Mouse (Mus musculus): ENCODE measurements around the gene Cd320. TPM values are rescaled to one million over a fixed set of nuclear protein-coding genes. Genes with fewer than 3 reads are reported as not detected.

Cd320 gene
- polyA plus RNA-seq, 1 experiment from 2014 or later: 32.7 TPM

GRCm38 (mm10) chr17:33807181-33807888 is 35.6 kb upstream of the Cd320 start:
- TF ChIP-seq CTCF (IDR thresholded peaks at IDR 0.05; ENCODE audit: low read depth) (no peak), EP300 (optimal IDR thresholded peaks at IDR 0.05) (no peak)
- Histone ChIP-seq H3K9me3 (ENCODE audit: control insufficient read depth, low read length) (no peaks in the 10 kb centered on the region), H3K27me3 (ENCODE audit: control insufficient read depth, insufficient read depth, low read length) (no peaks in the 10 kb centered on the region), H3K4me1 (replicated peaks; ENCODE audit: control insufficient read depth, insufficient read depth) (no peaks in the 10 kb centered on the region), H3K4me2 (replicated peaks; ENCODE audit: low read depth) (no peak overlapping the region), H3K36me3 (ENCODE audit: control insufficient read depth, insufficient read depth, low read length) (no peaks in the 10 kb centered on the region), H3K9ac (ENCODE audit: low read length) (no peak overlapping the region), H3K4me3 (ENCODE audit: low read depth, low read length) (no peak overlapping the region), H3K27ac (replicated peaks) (no peak overlapping the region)
- DNase-seq (ENCODE audit: low spot score) (no peak), ATAC-seq (ENCODE audit: low FRiP score, low TSS enrichment) (no peak)
- WGBS: 52% methylated on average over 9 of the region's 9 CpGs

GRCm38 (mm10) chr17:33808192-33808591 is 34.7 kb upstream of the Cd320 start:
- Histone ChIP-seq H3K9me3 (ENCODE audit: control insufficient read depth, low read length) (no peaks in the 10 kb centered on the region), H3K9ac (ENCODE audit: low read length) (no peak overlapping the region), H3K4me3 (ENCODE audit: low read depth, low read length) (no peak overlapping the region), H3K4me1 (replicated peaks; ENCODE audit: control insufficient read depth, insufficient read depth) (no peaks in the 10 kb centered on the region), H3K27ac (replicated peaks) (no peak overlapping the region), H3K36me3 (ENCODE audit: control insufficient read depth, insufficient read depth, low read length) (no peaks in the 10 kb centered on the region), H3K4me2 (replicated peaks; ENCODE audit: low read depth) (no peak overlapping the region), H3K27me3 (ENCODE audit: control insufficient read depth, insufficient read depth, low read length) (no peaks in the 10 kb centered on the region)
- no peak for TF ChIP-seq EP300 (optimal IDR thresholded peaks at IDR 0.05)
- no peak for TF ChIP-seq CTCF (IDR thresholded peaks at IDR 0.05; ENCODE audit: low read depth)
- ATAC-seq (ENCODE audit: low FRiP score, low TSS enrichment) (no peak), DNase-seq (ENCODE audit: low spot score) (no peak)
- 36% methylated on average over 10 of the region's 10 CpGs for WGBS

GRCm38 (mm10) chr17:33810334-33811141 is 32.4 kb upstream of the Cd320 start, which contains the start of gene Kank3:
Kank3 (plus strand) TSS chr17:33810519.
- peak within 1 kb of the TSS; percentile 82 for H3K4me2 ChIP-seq (replicated peaks; ENCODE audit: low read depth)
- no peaks in the 10 kb centered on the region for H3K36me3 ChIP-seq (ENCODE audit: control insufficient read depth, insufficient read depth, low read length)
- H3K27ac ChIP-seq (replicated peaks): peak within 1 kb of the TSS; percentile 56; the same call in 1 of the 2 replicates
- H3K9me3 ChIP-seq (ENCODE audit: control insufficient read depth, low read length): no peaks in the 10 kb centered on the region
- TF ChIP-seq CTCF (IDR thresholded peaks at IDR 0.05; ENCODE audit: low read depth) (no peak), EP300 (optimal IDR thresholded peaks at IDR 0.05) (peak; percentile 84)
- ATAC-seq (ENCODE audit: low FRiP score, low TSS enrichment) (peak; percentile 95), DNase-seq (ENCODE audit: low spot score) (peak; percentile 92)
- no peaks in the 10 kb centered on the region for H3K27me3 ChIP-seq (ENCODE audit: control insufficient read depth, insufficient read depth, low read length)
- peak within 1 kb of the TSS; percentile 58 for H3K9ac ChIP-seq (ENCODE audit: low read length)
- H3K4me1 ChIP-seq (replicated peaks; ENCODE audit: control insufficient read depth, insufficient read depth): no peaks in the 10 kb centered on the region
- under 1% methylated on average over 36 of the region's 36 CpGs for WGBS
- H3K4me3 ChIP-seq (ENCODE audit: low read depth, low read length): peak within 1 kb of the TSS; percentile 52

GRCm38 (mm10) chr17:33811142-33811516 is 31.8 kb upstream of the Cd320 start:
- ATAC-seq (ENCODE audit: low FRiP score, low TSS enrichment): no peak
- peak overlapping the region; percentile 82 for H3K4me2 ChIP-seq (replicated peaks; ENCODE audit: low read depth)
- no peak overlapping the region for H3K9ac ChIP-seq (ENCODE audit: low read length)
- TF ChIP-seq EP300 (optimal IDR thresholded peaks at IDR 0.05) (no peak), CTCF (IDR thresholded peaks at IDR 0.05; ENCODE audit: low read depth) (no peak)
- DNase-seq (ENCODE audit: low spot score): no peak
- 21% methylated on average over 7 of the region's 7 CpGs for WGBS
- H3K9me3 ChIP-seq (ENCODE audit: control insufficient read depth, low read length): no peaks in the 10 kb centered on the region
- no peaks in the 10 kb centered on the region for H3K36me3 ChIP-seq (ENCODE audit: control insufficient read depth, insufficient read depth, low read length)
- no peaks in the 10 kb centered on the region for H3K27me3 ChIP-seq (ENCODE audit: control insufficient read depth, insufficient read depth, low read length)
- peak overlapping the region; percentile 52 for H3K4me3 ChIP-seq (ENCODE audit: low read depth, low read length)
- no peaks in the 10 kb centered on the region for H3K4me1 ChIP-seq (replicated peaks; ENCODE audit: control insufficient read depth, insufficient read depth)
- H3K27ac ChIP-seq (replicated peaks): peak overlapping the region; percentile 56; the same call in 1 of the 2 replicates

- no peak overlapping the region for H3K4me2 ChIP-seq (replicated peaks; ENCODE audit: low read depth)
- 24% methylated on average over 3 of the region's 3 CpGs for WGBS
- ATAC-seq (ENCODE audit: low FRiP score, low TSS enrichment) (no peak), DNase-seq (ENCODE audit: low spot score) (no peak)
- H3K4me1 ChIP-seq (replicated peaks; ENCODE audit: control insufficient read depth, insufficient read depth): peaks cover 2% of the 10 kb centered on the region; the same call in 1 of the 2 replicates
- peak overlapping the region; percentile 61 for H3K27ac ChIP-seq (replicated peaks)
- H3K4me3 ChIP-seq (ENCODE audit: low read depth, low read length): no peak overlapping the region
- H3K9me3 ChIP-seq (ENCODE audit: control insufficient read depth, low read length): no peaks in the 10 kb centered on the region
- no peaks in the 10 kb centered on the region for H3K27me3 ChIP-seq (ENCODE audit: control insufficient read depth, insufficient read depth, low read length)
- no peak overlapping the region for H3K9ac ChIP-seq (ENCODE audit: low read length)
- TF ChIP-seq CTCF (IDR thresholded peaks at IDR 0.05; ENCODE audit: low read depth): no peak
- H3K36me3 ChIP-seq (ENCODE audit: control insufficient read depth, insufficient read depth, low read length): no peaks in the 10 kb centered on the region
Observed at GRCm38 (mm10) chr17:33812475-33812874, 30.4 kb upstream of the Cd320 start.
